Mouse (Mus musculus): ENCODE measurements around the gene Cldn10. TPM values are rescaled to one million over a fixed set of nuclear protein-coding genes. Genes with fewer than 3 reads are reported as not detected.

Cldn10 gene
- polyA plus RNA-seq, 1 experiment from 2014 or later: 1.5 TPM

DNA sequence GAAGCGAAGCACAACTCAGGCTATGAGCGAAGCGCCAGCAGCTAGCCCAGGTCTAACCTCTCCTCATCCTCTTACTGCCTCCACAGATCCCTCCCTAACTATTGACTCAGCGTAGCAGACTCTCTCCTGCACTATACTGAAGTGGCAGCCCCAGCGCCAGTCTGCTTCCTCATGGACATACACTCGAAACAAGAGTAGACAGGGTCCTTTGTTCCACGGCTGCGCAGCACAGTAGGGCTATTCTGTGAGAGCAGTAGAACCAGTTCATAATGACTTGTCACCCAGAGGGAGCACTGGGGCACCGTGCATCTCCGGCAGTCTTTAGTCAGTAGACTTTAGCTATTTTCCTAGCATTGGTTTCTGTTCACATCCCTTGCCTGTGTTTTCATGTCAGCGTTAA, 48.4 kb downstream of the Cldn10 start:
- peaks cover 16% of the 10 kb centered on the region for H3K4me1 ChIP-seq
- H3K9ac ChIP-seq: no peak overlapping the region
- H3K36me3 ChIP-seq: no peaks in the 10 kb centered on the region
- WGBS: 87% methylated on average over 11 of the region's 11 CpGs
- H3K4me2 ChIP-seq (replicated peaks): no peak overlapping the region
- ATAC-seq (ENCODE audit: low FRiP score, low read depth): no peak
- H3K4me3 ChIP-seq: no peak overlapping the region
- H3K9me3 ChIP-seq: no peaks in the 10 kb centered on the region
- no peaks in the 10 kb centered on the region for H3K27me3 ChIP-seq
- no peak overlapping the region for H3K27ac ChIP-seq

GRCm38 (mm10) chr14:118836754-118837153, 49.0 kb downstream of the Cldn10 start:
- no peak overlapping the region for H3K27ac ChIP-seq
- no peaks in the 10 kb centered on the region for H3K9me3 ChIP-seq
- H3K4me1 ChIP-seq: peaks cover 16% of the 10 kb centered on the region
- no peak overlapping the region for H3K9ac ChIP-seq
- H3K36me3 ChIP-seq: no peaks in the 10 kb centered on the region
- ATAC-seq (ENCODE audit: low FRiP score, low read depth): no peak
- no peaks in the 10 kb centered on the region for H3K27me3 ChIP-seq
- H3K4me3 ChIP-seq: no peak overlapping the region
- no peak overlapping the region for H3K4me2 ChIP-seq (replicated peaks)
- WGBS: 91% methylated on average over 7 of the region's 7 CpGs

GRCm38 (mm10) chr14:118838556-118839120, 50.9 kb downstream of the Cldn10 start:
- Histone ChIP-seq H3K27ac (no peak overlapping the region), H3K9me3 (no peaks in the 10 kb centered on the region), H3K4me3 (no peak overlapping the region), H3K9ac (no peak overlapping the region), H3K4me2 (replicated peaks) (no peak overlapping the region), H3K36me3 (no peaks in the 10 kb centered on the region), H3K27me3 (no peaks in the 10 kb centered on the region), H3K4me1 (peaks cover 6% of the 10 kb centered on the region)
- WGBS: 68% methylated on average over 8 of the region's 8 CpGs
- no peak for ATAC-seq (ENCODE audit: low FRiP score, low read depth)

DNA sequence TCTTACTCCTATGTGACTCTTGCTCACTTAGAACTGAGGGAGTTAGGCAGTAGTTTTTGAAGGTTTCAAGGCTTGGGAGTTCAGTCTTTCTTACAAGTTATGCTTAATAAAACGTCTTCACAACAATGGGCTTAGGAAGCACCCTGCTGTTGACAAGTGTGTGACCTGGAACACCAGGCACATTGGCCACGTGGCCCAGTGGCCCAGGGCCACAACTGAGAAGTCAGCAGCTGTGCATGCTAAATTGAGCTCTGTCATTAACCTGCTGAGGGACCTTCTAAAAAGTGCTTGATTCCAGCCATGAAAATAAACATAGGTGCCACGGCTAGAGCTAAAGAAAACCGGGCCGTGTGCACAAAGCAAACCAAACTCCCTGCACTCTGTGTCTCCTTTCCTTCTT, 51.7 kb downstream of the Cldn10 start:
- WGBS: 40% methylated on average over 5 of the region's 5 CpGs
- Histone ChIP-seq H3K9ac (no peak overlapping the region), H3K4me1 (peaks cover 2% of the 10 kb centered on the region), H3K36me3 (no peaks in the 10 kb centered on the region), H3K27ac (no peak overlapping the region), H3K9me3 (no peaks in the 10 kb centered on the region), H3K4me3 (no peak overlapping the region), H3K4me2 (replicated peaks) (no peak overlapping the region), H3K27me3 (no peaks in the 10 kb centered on the region)
- ATAC-seq (ENCODE audit: low FRiP score, low read depth): no peak

DNA sequence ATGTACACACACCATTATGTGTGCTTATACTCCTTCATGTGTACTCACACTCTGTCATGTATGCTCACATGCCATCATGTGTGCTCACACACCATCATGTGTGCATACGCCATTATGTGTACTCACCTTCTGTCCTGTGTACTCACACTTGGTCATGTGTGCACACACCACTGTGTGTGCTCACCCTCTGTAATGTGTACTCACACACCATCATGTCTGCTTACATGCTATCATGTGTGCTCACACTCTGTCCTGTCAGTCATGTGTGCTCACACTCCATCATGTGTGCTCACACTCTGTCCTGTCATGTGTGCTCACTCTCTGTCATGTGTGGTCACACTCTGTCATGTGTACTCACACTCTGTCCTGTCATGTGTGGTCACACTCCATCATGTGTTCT, 52.3 kb downstream of the Cldn10 start:
- Histone ChIP-seq H3K36me3 (no peaks in the 10 kb centered on the region), H3K4me3 (no peak overlapping the region), H3K9me3 (no peaks in the 10 kb centered on the region), H3K4me2 (replicated peaks) (no peak overlapping the region), H3K4me1 (no peaks in the 10 kb centered on the region), H3K27me3 (no peaks in the 10 kb centered on the region), H3K9ac (no peak overlapping the region), H3K27ac (no peak overlapping the region)
- ATAC-seq (ENCODE audit: low FRiP score, low read depth): no peak
- 97% methylated on average over 1 of the region's 1 CpGs for WGBS

DNA sequence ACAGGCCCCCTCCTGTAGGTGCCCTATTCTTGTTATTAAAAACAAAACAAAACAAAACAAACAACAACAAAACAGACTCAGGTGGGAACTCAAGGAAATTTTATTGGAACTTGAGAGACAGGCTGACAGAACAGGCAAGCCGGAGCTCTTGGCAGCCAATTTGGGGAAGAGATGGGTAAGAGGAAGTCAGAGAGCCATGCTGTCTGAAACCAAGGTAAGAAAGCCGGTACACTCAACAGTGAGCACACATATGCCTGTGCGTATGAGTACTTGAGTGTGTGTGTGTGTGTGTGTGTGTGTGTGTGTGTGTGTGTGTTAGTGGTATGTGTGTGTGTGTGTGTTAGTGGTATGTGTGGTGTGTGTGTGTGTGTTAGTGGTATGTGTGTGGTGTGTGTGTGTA, 54.6 kb downstream of the Cldn10 start:
- H3K27ac ChIP-seq: no peak overlapping the region
- H3K9me3 ChIP-seq: no peaks in the 10 kb centered on the region
- no peak overlapping the region for H3K4me2 ChIP-seq (replicated peaks)
- ATAC-seq (ENCODE audit: low FRiP score, low read depth): no peak
- no peaks in the 10 kb centered on the region for H3K27me3 ChIP-seq
- H3K9ac ChIP-seq: no peak overlapping the region
- no peaks in the 10 kb centered on the region for H3K36me3 ChIP-seq
- no peak overlapping the region for H3K4me3 ChIP-seq
- 85% methylated on average over 3 of the region's 3 CpGs for WGBS
- H3K4me1 ChIP-seq: no peaks in the 10 kb centered on the region

GRCm38 (mm10) chr14:118846834-118847233, 59.1 kb downstream of the Cldn10 start:
- Histone ChIP-seq H3K27ac (no peak overlapping the region), H3K4me2 (replicated peaks) (no peak overlapping the region), H3K9ac (no peak overlapping the region), H3K4me1 (no peaks in the 10 kb centered on the region), H3K9me3 (no peaks in the 10 kb centered on the region), H3K27me3 (no peaks in the 10 kb centered on the region), H3K4me3 (no peak overlapping the region), H3K36me3 (no peaks in the 10 kb centered on the region)
- WGBS: 89% methylated on average over 10 of the region's 10 CpGs
- no peak for ATAC-seq (ENCODE audit: low FRiP score, low read depth)

DNA sequence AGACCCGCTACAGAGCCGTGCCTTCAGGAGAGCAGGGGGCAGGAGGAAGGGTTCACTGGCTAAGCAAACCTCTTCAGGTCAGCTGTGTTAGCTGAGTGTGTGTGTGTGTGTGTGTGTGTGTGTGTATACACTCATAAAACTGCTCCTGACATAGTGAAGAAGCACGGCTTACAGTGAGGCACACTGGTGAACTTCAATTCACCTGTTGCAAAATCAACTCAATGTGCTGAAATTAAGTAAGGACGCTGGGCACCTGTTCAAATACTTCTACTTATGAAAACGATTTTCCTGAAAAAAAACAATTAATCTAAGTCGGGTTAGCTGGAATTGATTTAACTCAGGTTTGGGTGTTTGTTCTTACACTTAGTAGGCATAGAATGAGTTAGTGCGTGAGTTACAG, 60.5 kb downstream of the Cldn10 start:
- Histone ChIP-seq H3K36me3 (no peaks in the 10 kb centered on the region), H3K4me2 (replicated peaks) (no peak overlapping the region), H3K4me1 (no peaks in the 10 kb centered on the region), H3K9me3 (no peaks in the 10 kb centered on the region), H3K27ac (no peak overlapping the region), H3K4me3 (no peak overlapping the region), H3K9ac (no peak overlapping the region), H3K27me3 (peaks cover 7% of the 10 kb centered on the region; the same call in 1 of the 2 replicates)
- no peak for ATAC-seq (ENCODE audit: low FRiP score, low read depth)
- 72% methylated on average over 7 of the region's 7 CpGs for WGBS

GRCm38 (mm10) chr14:118850011-118850695, 62.4 kb downstream of the Cldn10 start:
- H3K4me1 ChIP-seq: peaks cover 11% of the 10 kb centered on the region
- no peak overlapping the region for H3K4me3 ChIP-seq
- H3K27ac ChIP-seq: no peak overlapping the region
- ATAC-seq (ENCODE audit: low FRiP score, low read depth): no peak
- H3K36me3 ChIP-seq: no peaks in the 10 kb centered on the region
- WGBS: 71% methylated on average over 11 of the region's 11 CpGs
- no peak overlapping the region for H3K4me2 ChIP-seq (replicated peaks)
- H3K9me3 ChIP-seq: no peaks in the 10 kb centered on the region
- H3K9ac ChIP-seq: no peak overlapping the region
- H3K27me3 ChIP-seq: peaks cover 25% of the 10 kb centered on the region

- Histone ChIP-seq H3K9me3 (no peaks in the 10 kb centered on the region), H3K27ac (no peak overlapping the region), H3K4me1 (peaks cover 15% of the 10 kb centered on the region), H3K36me3 (no peaks in the 10 kb centered on the region), H3K27me3 (peaks cover 29% of the 10 kb centered on the region), H3K4me2 (replicated peaks) (no peak overlapping the region), H3K9ac (no peak overlapping the region), H3K4me3 (no peak overlapping the region)
- WGBS: 40% methylated on average over 4 of the region's 4 CpGs
- ATAC-seq (ENCODE audit: low FRiP score, low read depth): no peak
These were observed 63.0 kb downstream of the Cldn10 start for GRCm38 (mm10) chr14:118850696-118851035.

GRCm38 (mm10) chr14:118851496-118852107, 63.9 kb downstream of the Cldn10 start:
- Histone ChIP-seq H3K27ac (no peak overlapping the region), H3K4me3 (no peak overlapping the region), H3K9ac (no peak overlapping the region), H3K27me3 (peaks cover 35% of the 10 kb centered on the region), H3K36me3 (no peaks in the 10 kb centered on the region), H3K9me3 (no peaks in the 10 kb centered on the region), H3K4me2 (replicated peaks) (no peak overlapping the region), H3K4me1 (peaks cover 15% of the 10 kb centered on the region)
- no peak for ATAC-seq (ENCODE audit: low FRiP score, low read depth)
- 39% methylated on average over 6 of the region's 6 CpGs for WGBS

- H3K9me3 ChIP-seq: no peaks in the 10 kb centered on the region
- H3K4me3 ChIP-seq: peak overlapping the region; percentile 59
- no peak overlapping the region for H3K27ac ChIP-seq
- WGBS: 1% methylated on average over 48 of the region's 48 CpGs
- H3K4me1 ChIP-seq: peaks cover 23% of the 10 kb centered on the region
- peak overlapping the region; percentile 69 for H3K9ac ChIP-seq
- H3K36me3 ChIP-seq: no peaks in the 10 kb centered on the region
- H3K27me3 ChIP-seq: peaks cover 45% of the 10 kb centered on the region
- peak; percentile 69 for ATAC-seq (ENCODE audit: low FRiP score, low read depth)
- peak overlapping the region; percentile 97 for H3K4me2 ChIP-seq (replicated peaks)
These were observed 66.8 kb downstream of the Cldn10 start for GRCm38 (mm10) chr14:118854371-118855114.
